Mouse (Mus musculus): ENCODE measurements around the gene Pcx.
"Not testable (repeated sequence)": the region's sequence is repeated elsewhere in the genome, so short reads cannot be mapped to it uniquely, and the experiment has no call there.

The Pcx gene

GRCm38 (mm10) chr19:4555086-4555485 lies 44.8 kb downstream of the Pcx start:
- DNase-seq: no peak

GRCm38 (mm10) chr19:4556787-4557186 lies 46.5 kb downstream of the Pcx start:
- DNase-seq: no peak

DNA sequence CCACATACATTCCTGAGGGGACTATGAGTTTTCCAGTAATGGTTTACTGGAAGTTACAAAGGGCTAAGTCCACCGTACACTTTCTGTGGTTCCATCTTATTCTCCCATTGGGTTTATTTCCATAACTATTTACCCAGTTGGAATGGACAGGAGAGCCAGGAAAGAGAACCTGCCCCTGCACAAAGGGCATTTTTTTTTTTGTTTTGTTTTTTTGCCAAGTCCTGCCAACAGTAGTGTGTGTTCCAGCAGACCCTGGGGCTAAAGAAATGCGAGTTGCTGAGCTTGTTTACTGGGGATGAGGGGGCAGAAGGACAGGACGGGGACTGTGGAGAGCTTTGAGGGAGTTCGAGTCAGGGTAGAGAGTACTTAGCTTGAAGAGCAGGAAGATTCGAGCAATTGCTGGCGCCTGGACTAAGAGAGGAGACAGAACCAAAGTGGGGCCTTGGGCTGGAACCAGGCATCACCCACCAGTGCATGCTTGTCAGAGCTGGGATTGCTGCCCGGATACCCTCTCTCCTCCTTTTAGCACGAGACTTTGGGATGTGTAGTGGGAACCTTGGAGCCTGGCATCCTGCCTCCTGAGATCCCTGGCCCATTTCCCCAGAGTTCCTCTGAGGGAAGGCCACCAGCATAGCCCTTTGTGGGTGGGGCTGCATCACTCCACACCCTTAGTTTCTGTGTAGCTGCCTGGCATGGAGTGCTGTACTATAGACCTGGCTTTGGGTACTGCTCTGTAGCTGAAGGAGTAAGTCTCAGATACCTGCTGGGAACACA lies 47.7 kb downstream of the Pcx start:
- no peak for DNase-seq

- no peak for DNase-seq
These were observed 48.3 kb downstream of the Pcx start for GRCm38 (mm10) chr19:4558570-4558955.

- no peak for DNase-seq
These were observed 48.7 kb downstream of the Pcx start for GRCm38 (mm10) chr19:4559011-4559410.

DNA sequence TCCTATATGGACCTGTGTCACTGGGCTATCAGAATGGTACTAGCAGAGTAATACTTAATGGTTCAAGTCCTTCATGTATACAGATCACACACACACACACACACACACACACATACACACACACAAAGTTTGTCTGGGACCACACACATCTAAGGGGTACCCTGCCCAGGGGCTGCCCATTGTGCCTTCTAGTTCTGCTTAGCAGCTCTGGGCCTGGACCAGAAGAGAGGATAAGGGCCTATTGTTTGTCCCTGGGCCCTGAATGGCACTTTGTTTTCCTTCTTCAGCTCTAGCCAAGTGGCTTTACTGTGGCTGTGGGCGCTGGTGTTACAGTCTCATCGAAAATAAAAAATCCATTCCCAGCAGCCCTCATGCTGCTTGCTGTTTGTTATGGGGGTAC lies 49.3 kb downstream of the Pcx start:
- DNase-seq: no peak

- no peak for DNase-seq
These were observed 49.9 kb downstream of the Pcx start for GRCm38 (mm10) chr19:4560205-4560604.

- no peak for DNase-seq
These were observed 55.4 kb downstream of the Pcx start for GRCm38 (mm10) chr19:4565678-4566077.

GRCm38 (mm10) chr19:4566880-4567279 lies 56.6 kb downstream of the Pcx start:
- DNase-seq: no peak

DNA sequence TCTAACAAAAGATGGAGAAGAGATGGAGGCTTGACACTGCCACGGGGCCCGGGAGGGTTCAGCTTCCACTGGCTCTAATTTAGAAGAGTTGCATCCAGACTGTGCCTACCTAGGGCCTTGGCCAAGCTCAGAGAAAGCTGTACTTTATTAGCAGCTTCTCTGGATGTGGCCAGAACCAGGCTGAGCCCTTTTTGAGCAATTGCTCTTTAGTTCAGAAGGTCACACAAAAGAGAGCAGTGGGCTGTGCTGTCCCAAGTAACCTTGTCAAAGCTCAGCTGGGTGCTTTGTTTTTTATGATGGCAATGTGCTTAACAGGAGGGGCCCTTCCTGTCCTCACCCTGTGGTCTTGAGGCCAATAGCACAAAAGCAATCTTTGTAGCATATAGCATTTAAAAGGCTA lies 57.4 kb downstream of the Pcx start:
- no peak for DNase-seq

DNA sequence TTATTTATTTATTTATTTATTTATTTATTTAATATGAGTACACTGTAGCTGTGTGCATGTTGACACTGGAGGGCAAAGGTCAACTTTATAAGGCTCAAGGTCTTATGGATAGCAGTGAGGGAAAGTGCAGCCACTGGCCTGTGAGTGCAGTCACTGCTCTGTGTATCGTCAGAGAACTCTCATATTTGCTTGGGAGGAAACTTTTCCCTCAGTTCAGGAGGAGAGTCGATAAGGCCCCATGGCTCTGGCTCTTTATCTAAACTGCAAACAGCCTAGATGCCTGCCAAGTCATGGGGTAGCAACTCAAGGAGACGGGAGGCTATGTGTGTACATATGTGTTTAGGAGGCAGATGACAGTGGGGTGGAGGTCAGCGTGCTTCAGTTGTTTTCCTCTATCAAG lies 58.6 kb downstream of the Pcx start:
- no peak for DNase-seq

- no peak for DNase-seq
These were observed 59.3 kb downstream of the Pcx start for GRCm38 (mm10) chr19:4569356-4570236.

- no peak for DNase-seq
These were observed 60.0 kb downstream of the Pcx start for GRCm38 (mm10) chr19:4570237-4570613.

DNA sequence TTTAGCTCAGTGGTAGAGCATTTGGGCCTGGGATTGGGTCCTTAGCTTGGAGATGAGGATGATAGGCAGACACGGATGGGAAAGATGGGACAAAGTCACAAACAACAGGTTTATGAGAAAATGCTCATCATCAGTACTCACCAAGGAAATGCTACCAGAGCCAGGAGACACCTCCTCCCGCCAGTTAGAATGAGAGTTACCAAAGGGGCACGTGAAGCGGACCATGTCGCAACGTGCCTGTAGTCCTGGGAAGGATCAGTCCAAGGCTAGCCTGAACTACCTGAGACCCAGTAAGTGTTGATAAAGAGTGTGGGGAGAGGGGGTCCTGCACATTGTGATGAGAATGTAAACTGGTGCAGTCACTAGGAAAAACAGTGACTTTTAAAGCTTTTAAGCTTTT lies 60.5 kb downstream of the Pcx start:
- DNase-seq: no peak

DNA sequence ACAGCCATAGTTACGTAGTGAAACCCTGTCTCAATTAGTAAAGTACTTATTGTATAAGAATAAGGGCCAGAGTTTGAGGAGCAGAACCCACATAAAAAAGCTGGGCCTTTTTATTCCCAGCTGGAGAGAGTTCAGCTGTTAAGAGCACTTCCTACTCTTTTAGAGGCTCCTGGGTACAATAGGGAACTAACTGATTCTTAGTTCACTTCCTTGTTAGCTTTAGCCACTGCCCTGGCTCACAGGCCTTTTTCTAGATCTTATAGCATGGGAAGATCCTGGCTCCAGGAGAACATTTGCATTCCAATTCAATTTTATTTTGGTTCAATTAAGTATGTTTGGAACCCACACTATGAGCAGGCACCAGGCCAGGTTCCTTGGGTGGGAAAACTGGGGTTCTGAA lies 61.4 kb downstream of the Pcx start:
- no peak for DNase-seq

GRCm38 (mm10) chr19:4572061-4572460 lies 61.8 kb downstream of the Pcx start:
- no peak for DNase-seq

DNA sequence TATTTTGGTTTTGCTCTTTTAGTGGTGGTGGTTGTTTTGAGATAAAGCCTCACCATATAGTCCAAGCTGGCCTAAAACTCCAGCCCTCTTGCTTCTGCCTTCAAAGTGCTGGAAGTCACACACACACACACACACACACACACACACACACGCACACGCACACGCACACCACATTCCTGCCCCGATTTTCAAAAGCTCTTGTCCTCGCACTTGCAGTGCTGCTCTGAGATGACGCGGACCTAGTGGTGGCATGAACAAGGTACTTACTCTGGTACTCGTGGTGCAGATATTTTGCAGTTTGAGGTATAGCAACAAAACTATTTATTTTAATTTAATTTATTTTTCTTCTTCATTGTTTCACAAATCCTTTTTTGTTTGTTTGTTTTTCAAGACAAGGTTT lies 62.2 kb downstream of the Pcx start:
- DNase-seq: no peak

DNA sequence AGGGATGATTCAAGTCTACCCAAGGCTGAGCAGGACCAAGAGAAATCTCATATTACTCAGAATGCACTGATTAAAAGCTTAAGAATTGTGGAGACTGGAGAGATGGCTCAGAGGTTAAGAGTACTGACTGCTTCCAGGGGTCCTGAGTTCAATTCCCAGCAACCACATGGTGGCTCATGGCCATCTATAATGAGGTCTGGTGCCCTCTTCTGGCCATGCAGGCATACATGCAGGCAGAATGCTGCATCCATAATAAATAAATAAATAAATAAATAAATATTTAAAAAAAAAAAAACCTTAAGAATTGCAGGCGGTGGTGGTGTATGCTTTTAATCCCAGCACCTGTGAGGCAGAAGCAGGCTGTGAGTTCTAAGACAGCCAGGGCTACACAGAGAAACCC lies 63.0 kb downstream of the Pcx start:
- no peak for DNase-seq

DNA sequence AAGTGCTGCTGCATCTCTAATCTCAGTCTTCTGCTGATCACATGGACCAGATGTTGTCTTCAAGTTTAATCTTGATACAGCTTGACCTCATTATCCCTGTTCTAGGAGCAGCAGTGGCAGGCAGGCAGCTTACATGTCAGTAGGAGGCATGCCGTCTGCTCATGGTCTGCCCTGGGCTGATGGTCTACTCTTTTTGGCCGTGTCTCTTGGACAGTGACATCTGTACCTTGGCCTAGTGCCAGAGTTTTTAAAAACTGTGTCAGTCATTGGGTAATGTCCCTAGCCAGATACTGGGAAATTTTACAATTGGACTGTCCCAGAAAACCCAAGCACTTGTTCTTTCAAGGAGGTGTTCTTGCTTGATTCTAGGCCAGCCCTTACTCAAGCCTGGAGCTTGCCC lies 68.5 kb downstream of the Pcx start:
- no peak for DNase-seq

DNA sequence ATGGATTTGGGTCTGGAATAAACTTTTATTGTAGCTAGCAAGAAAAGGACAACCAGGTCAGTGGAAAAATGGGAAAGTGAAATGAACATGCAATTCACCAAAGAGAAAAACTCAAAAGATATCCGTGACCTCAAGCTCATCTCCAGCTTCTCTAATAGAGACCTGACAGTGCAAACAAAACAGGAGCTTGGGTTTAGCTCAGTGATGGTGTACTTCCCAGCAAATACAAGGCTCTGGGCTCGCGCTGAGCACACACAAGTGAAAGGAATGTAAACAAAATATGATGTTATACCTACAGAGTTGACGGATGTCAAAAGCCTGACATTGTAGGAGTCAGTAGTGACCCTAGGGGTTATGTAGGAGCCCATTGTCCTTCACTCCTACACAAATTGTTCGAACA lies 69.0 kb downstream of the Pcx start:
- DNase-seq: no peak

DNA sequence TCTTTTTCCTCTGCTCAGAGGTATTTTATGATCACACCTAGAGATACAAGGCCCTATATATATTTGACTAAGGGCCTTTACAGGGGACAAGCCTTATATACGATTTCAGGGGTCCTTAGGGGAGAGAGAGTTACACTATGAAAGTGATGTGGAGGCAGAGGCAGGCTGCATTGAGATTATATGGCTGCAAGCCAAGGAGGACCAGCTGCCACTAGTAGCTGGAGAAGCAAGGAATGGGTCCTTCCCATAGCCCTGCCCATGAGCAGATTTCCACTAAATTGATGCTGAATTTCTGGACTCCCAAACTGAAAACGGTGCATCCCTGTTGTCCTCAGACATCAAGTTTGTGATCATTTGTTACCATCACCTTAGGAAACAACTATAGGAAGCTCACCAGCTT lies 73.6 kb downstream of the Pcx start:
- no peak for DNase-seq

DNA sequence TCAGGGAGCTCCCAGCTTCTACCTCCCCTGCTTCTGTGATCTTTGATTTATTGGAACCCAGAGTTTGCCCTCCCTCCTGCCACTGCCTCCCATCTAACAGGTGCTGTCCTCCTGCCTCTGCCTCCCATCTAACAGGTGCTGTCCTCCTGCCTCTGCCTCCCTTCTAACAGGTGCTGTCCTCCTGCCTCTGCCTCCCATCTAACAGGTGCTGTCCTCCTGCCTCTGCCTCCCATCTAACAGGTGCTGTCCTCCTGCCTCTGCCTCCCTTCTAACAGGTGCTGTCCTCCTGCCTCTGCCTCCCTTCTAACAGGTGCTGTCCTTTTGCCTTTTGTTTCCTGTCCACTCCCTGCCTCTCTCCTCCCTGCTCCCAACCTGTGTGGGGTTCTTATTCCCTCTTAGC lies 76.5 kb downstream of the Pcx start:
- DNase-seq: not testable (repeated sequence)

DNA sequence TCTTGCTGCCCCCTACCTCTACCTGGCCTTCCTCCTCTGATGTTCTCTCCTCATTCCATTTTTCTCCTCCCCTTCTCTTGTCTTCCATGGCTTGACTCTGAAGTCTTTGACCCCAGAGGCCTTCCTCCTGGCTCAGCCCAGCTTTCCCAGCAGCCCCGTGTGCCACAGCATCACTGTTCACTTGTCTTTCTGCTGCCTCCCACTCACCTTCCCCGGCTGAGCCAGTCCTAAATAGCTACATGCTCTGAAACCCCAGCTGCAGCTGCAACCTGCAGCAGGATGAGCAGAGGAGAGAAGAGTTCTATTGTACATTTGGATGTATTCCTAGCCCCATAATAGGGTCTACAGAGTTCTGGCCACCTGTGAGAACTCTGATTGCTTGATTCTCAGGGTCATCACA lies 77.2 kb downstream of the Pcx start:
- no peak for DNase-seq

DNA sequence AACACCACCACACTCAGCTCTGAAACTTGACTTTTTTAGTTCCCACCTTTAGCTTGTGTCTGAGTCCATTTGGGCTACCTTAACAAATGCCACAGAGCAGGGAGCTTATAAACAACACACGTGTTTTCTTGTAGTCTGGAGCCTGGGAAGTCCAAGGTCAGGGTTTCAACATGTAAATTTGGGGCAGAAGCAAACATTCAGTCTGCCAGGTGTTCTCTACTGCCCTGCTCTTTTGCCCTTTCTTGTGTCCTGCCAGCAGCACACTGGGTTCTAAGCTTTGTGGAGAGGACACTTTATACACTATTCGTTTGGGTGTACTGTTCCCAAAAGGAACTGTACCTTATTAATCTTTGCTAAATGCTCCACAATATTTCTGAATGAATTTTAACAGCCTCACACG lies 78.2 kb downstream of the Pcx start:
- DNase-seq: no peak

Data from thymus, postnatal 36 days (tissue).